Mouse (Mus musculus) layer of hippocampus, adult 9-11 months (tissue): ENCODE results near the gene 5430402E10Rik.
"Not testable (repeated sequence)": the region's sequence is repeated elsewhere in the genome, so short reads cannot be mapped to it uniquely, and the experiment has no call there.

Experiments used
- DNase-seq: peaks from one replicate; pipeline ENCODE4 v3.0.0; 2022

Gene 5430402E10Rik

GRCm38 (mm10) chrX:77924962-77925361 is at the start of gene 5430402E10Rik:
5430402E10Rik (minus strand) TSS chrX:77925062.
- DNase-seq: not testable (repeated sequence)

GRCm38 (mm10) chrX:77880033-77880432 is 44.8 kb downstream of the 5430402E10Rik start:
- not testable (repeated sequence) for DNase-seq
